Mouse (Mus musculus) MEL (cell line): ENCODE results near the gene Ankfy1.

Source experiments
- JUND ChIP-seq: IDR thresholded peaks from 2 replicates; pipeline ENCODE4 v1.6.1; 2011; ENCODE audit warnings: low read depth, mild to moderate bottlenecking, improper control_type of control experiment, low read length
- POLR2A ChIP-seq, 2 experiments: IDR thresholded peaks; 2 replicates each; pipeline ENCODE4 v1.6.1; 2011 to 2012; ENCODE audit warnings: low read length in 2 of 2, mild to moderate bottlenecking in 2 of 2, control low read depth in 1 of 2, improper control_type of control experiment in 1 of 2, low read depth in 1 of 2, moderate library complexity in 1 of 2; ENCODE audit not compliant: control insufficient read depth in 1 of 2, insufficient read depth in 1 of 2, poor library complexity in 1 of 2

DNA sequence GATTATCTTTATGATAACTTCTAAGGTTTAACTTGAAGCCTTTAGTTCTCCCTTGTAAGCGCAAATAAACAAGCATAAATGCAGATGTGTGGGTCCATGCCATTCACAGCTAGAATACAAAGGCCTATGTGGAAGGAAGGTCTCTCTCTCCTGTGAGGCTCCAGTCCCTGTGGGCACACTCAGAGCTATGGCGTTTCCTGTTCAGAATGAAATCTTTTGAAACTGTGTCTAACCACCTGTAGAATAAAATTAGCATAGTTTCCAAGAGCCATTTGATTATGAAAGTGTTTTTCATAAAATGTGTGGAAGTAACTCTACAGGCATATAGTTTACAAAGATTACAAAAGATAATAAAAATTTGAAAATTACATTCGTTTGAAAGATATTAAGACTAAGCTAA lies 28.4 kb downstream of the Ankfy1 start:
- TF ChIP-seq POLR2A (IDR thresholded peaks at IDR 0.05; ENCODE audit: control insufficient read depth in 1 of 2, insufficient read depth in 1 of 2, low read depth in 1 of 2, low read length in 2 of 2, poor library complexity in 1 of 2) (no peak), JUND (no peak)
